Mouse (Mus musculus) urinary bladder, postnatal 10 days (tissue): Measurements from ENCODE around the gene Cfap45.

Experiments
- DNase-seq: peaks from one replicate; pipeline ENCODE4 v3.0.0; 2022; ENCODE audit warnings: low spot score

Gene Cfap45

DNA sequence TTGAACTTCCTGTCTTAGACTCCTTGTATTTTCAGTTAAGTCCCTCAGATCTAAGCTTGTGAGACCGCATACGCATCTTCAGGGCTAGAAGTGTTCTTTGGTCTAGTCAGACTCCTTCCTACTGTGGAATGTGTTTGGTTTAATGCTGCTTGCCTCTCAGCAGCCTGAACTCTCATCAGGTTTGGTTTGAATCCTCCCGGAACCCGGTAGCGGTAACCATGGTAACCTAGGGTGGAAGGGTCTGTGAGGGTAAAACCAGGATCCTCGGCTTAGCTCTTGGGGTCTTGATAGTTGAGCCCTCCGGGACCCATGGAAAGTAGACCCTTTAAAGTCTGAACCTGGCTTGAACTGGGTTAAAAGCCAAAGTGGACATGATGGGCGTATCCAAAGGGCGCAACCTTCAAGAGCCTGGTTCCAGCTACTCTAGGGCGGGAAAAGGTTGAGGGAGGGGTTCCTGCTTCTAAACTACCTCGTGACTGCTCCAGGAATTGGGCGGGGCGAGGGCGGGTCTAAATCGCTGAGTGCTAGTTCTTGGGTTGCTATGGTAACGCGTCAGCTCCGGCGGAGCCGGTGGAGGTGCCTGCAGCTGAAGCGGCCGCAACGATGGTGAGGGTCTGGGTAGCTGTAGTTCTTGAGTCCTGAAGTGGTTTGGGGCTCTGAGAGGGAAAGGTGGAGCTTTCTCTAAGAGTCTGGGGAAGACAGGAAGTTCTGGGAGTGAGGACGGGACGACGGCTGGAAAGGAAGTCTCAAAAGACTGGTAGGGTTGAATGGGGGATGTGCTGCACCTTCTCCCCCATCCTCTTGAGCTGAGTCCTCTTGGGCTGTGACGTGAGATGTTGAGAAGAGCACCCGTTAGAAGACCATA lies at the start of gene Cfap45:
Gene Cfap45, plus strand, starts transcription at position 226 of the 865 bp plus-strand sequence.
- no peak for DNase-seq

DNA sequence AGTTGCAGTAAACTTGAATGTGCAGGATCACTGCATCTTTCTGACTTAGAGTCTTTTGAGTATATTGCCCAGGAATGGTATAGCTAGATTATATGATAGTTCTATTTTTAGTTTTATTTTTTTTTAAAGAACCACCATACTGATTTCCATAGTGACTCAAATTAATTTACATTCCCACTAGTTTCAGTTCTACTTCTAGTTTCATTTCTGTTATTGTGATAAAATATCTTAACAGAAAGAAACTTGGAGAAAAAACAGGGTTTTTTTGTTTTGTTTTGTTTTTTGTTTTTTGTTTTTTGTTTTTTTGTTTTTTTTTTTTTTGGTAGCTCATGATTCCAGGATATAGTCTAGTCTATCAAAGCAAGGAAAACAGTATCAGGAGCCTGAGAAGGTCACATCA lies 47.7 kb upstream of the Cfap45 start:
- no peak for DNase-seq

DNA sequence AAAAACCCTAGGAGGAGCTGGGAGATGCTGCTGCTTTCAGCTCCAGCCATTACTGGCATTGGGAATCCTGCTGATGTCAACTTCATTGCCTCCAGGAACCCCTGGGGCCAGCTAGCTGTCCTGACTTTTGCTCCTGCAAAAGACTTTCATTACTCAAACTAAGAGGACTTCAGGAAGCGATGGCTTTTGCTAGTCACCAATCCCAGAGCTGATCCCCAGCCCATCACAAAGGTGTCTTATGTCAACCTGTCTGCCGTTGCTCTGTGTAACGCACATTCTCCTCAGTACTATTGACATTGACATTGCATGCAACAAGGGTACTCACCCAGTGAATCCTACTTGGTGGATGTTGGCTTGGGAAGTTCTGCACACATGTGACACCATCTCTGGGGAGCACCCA lies 46.4 kb upstream of the Cfap45 start:
- no peak for DNase-seq

DNA sequence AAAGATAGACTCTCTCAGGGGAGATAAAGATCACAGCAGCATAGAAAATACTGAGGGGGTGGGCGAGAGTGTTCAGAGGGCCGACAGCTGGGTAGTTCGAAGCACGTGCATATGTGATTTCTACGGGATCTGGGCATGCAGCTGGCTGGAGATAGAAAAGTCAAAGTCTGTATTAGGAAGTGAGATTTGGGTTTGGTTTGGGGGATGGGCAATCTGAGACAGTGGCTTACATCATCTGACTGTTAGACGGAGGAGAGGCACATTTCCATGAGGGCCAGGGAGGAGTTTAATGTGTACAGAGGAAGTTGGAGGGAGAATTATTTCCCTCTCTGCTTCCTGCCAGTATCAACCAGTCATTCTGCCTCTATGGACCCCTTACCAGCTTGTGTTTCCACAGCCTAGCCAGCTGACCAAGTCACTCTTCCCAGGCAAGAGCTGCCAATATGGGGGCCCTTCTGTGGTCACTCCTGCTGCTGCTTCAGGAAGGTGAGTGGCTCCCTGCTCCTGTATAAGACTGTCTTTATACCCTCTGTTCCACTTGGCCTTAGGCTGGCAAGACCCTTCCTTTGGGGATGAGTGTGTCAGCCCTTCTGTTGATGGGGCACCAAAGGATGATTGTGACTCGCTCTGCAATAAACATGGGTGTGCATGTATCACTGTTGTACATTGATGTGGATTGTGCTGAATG lies 45.4 kb upstream of the Cfap45 start, which contains the start of gene Slamf9:
Gene Slamf9, plus strand, starts transcription at position 305 of the 688 bp plus-strand sequence.
- no peak for DNase-seq

DNA sequence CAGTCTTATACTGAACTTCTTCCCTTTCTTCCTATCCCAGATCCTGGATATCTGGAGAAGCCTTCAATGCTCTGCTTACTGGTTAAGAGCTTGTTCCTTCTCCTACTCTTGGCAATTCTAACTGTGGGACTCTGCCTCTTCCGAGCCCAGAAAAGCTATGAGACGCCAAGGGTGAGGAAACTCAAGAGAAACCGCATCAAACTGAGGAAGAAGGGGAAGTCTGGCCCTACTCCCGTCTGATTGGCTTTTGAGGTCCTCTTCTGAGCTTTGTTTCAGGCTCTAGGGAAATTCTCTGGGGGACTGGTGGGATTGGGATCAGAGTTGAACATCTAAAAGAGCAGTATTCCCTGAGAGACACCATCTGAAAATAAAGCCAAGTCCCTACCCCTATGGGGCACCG lies 42.6 kb upstream of the Cfap45 start:
- DNase-seq: no peak

DNA sequence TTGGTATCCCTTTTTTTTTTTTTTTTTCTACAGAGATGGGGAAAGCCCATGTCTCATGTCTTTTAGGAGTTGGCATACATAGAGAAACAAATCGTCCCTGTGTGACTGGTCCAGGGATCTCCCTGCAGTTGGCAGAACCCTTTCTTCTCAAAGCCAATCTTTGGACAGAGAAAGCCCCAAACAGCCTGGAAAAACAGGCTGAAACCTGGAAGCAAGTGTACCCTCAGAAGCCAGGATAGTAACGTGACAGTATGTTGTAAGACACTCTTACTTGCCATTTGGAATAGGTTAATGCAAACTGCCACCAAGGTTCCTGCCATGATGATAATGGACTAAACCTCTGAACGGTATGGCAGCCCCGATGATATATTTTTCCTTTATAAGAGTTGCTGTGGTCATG lies 40.2 kb upstream of the Cfap45 start:
- no peak for DNase-seq

DNA sequence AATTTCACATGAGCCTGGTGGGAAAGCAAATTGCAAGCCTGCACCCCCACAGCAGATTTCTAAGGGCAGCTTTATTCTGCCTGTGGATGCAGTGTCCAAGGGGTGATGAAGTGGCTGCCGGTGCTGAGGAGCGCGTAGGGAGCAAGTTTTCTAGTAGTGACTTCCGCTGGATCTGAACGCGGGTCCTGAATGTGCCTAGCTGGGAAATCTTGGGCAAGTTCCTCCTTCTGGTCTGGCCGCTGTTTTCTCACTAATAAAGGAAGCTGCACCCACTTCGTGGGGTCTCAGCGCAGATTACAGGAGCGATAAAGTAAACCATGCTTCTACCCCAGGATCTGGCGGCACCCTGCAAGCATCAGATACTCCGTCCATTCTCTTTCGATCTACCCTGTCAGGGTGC lies 39.5 kb upstream of the Cfap45 start:
- no peak for DNase-seq

DNA sequence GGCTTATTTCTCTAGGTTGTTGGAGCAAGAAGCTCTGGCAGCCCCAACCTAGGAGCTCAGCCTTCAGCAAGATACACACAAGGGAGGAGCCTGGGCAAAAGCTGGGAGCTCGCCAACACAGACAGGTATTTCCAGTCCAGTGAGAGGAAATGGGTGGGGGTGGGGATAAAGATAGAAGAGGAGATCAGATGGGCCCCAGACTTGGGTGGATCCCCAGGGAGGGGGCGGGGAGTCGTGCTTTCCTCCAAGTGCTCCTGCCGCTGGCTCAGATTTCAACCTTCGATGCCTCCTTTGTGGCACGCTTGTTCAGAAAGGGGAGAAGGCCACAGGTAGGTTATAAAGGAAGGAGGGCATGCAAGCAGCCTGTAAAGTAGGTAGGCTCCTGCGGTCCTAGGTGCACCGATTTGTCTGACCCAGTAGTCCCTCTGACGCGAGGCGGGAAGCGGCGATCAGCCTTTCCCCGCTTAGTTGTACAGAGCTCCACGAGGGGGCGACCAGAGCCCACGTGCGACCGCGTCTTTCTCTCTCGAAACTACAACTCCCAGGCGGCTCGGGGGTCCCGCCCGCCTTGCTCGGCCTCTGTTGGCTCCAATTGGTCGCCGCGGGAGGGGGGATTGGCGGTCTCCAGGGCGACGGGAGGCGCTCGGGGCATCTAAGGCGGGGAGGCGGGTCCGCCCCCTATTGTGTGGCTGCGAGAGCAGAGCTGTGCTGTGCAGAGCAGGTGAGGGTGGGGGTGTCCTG lies 38.9 kb upstream of the Cfap45 start, which contains the start of gene Igsf9:
Gene Igsf9, plus strand, starts transcription at position 249 of the 741 bp plus-strand sequence.
- DNase-seq: peak; percentile 68

DNA sequence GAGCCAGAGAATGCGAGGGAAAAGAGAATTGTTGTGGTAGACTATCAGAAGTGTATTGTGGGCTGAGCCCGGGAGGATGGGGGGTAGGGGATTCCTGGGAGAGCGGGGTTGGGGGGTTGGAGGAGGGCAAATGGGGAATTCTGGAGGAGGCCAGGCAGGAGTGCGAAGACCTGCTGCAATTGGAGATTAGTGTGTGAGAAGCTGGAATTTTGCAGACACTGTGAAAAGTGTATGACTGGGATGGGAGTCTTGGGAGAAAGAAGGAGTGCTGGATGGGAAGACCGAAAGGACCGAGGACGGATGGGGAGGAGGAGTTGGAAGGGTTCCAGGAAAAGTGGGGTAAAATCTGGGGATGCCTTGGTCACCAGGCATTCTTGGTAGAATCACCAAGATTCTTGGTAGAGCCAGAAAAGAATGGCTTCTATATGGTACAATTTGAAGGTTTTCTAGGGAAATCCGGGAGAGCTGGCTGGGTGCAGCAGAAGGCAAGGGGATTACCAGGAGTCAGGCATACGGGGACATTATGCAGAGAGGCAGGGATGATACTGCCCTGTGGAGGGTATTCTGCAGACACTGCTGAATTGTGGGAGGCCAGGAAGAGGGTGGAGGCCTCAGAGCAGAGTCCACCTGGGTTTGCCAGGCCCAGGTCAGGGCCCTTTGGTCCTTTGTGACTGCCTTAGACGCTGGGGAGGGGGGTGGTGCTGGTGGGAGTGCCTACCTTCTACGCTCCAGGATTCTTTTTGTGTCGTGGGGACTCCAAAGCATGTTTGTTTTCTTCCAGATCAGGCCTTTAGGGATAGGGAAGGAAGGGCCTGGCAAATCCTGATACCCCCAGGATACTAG lies 37.9 kb upstream of the Cfap45 start:
- no peak for DNase-seq

DNA sequence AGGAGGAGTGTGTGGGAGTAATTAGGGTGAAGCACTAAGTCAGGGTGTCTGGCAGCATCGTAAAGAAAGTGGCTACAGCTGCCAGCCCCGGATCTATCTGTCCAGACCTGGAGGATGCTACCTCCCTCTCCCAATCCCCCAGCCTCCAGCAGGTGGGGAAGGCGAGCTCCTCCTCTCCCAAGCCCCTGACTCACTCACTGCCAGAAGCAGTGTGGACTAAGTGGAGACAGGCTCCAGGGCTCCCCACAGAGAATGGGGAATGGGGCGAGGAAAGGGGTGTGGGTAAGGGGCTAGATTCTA lies 37.3 kb upstream of the Cfap45 start:
- no peak for DNase-seq

DNA sequence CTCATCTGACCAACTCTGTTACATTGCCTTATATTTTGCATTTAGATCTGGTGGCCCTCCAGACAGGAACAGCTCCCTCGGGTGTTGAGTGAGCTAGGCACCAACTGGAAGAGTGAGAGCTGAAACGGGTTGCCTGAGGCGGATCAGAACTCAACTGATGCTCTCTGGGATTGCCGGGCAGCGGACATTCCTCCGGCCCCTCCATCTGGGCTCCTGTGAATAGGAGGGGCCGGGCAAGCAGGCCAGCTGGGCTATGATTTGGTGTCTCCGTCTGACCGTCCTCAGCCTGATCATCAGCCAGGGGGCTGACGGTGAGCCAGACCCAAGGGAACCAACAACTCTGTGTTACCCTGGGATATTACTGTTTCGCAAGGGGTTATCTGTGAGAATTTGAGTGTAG lies 36.4 kb upstream of the Cfap45 start:
- no peak for DNase-seq

DNA sequence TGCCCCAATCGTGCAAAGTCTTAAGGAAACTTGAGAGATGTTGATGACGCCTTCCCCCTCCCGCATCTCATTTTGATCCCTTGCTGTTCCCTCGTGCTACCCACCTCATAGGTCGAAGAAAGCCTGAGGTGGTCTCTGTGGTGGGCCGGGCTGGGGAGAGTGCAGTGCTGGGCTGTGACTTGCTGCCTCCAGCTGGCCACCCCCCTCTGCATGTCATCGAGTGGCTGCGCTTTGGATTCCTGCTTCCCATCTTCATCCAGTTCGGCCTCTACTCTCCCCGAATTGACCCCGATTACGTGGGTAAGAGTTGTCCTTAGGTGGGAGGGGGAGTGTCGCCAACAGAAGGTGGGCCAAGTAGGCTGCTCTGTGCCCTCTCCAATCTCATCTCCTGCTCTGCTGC lies 35.9 kb upstream of the Cfap45 start:
- no peak for DNase-seq

DNA sequence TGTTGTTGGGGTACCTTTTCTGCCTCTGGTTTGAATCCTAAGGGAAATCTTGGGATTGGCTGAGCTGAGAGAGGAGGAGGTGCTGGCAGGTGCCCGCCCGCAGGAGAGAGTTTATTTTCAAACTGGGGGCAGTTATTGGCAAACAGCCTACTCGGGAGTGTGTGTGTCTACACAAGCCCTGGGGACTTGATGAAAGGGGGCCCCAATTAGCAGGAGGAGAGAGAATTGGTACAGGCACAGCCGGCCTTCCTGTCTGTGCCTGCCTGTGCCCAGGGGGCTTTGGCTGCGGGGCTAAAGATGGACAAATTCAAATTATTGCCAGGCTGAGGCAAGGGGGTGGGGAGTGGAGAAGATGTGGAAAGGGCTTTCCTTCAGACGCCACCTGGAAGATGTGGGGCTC lies 34.8 kb upstream of the Cfap45 start:
- DNase-seq: no peak

DNA sequence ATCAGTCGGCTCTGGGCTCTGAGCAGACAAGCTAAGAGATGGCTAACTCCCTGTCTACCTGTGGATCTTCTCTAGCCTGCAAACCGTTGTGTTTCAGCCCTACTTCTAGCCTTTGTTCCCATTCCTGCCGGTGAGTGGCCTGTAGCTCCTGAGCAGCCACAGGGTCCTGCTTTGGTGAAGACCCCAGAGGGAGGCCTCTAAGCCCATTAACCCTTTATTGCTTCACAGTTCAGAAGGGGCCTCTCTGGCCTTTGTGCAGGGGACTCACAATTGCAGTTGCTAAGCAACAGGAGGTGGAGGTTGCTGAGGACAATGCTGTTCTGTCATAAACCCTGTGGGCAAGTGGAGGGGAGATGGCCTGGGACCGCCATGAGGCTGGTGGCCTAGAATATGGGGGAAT lies 34.4 kb upstream of the Cfap45 start:
- DNase-seq: no peak

DNA sequence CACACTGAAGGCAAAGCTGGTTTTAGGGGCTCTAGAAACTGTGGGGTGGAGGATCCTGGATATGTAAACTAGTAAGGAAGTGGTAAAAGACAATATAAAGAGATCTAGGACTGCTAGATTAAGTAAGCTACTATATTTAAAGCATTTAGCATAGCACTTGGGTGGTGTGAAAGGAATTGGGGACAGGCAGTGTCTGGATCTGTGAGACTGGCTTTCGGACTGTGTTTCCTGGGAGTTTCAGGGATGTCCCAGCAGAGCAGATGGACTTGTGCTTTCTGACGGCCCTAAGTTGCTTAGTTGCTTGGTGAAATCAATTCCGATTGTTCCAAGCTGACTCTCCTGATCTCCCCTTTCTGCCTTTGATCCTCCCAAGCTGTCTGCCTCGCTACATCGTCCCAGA lies 34.0 kb upstream of the Cfap45 start:
- no peak for DNase-seq

DNA sequence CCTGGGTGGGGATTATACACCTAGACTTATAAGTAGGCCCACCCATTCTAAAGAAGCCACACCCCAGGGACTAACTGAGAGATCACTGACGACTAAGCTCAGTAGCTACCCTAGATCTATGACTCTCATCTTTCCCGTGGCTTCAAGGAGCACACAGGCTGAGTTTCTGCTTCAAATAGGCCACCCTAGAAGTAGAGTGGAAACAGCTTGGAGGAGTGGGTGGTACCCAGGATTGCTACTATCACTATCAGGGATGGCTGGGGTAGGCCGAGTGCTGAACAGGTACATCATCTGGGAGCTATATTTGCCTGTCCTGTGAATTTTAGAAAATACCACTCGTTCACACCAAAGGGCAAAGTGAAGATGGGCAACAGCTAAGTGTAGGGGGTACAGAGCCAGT lies 32.7 kb upstream of the Cfap45 start:
- DNase-seq: no peak

DNA sequence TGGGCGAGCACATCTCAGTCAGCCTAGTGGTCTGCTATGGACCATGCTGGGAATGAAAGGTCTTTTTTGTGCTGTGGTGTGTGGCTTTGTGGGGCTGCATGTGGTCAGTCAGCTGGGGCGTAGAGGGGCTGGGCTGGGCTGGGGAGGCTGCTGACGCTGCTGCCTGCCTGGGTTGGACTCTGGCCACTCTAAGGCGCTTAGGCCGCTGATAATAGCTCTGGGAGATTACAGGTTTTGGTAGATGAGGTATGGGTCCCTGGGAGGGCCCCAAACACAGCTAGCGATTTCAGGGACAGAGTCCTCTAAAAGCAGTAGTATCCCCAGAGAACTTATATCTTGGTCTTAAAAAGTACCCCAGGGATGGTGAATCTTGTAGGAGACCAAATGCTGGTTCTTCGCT lies 31.8 kb upstream of the Cfap45 start:
- no peak for DNase-seq

DNA sequence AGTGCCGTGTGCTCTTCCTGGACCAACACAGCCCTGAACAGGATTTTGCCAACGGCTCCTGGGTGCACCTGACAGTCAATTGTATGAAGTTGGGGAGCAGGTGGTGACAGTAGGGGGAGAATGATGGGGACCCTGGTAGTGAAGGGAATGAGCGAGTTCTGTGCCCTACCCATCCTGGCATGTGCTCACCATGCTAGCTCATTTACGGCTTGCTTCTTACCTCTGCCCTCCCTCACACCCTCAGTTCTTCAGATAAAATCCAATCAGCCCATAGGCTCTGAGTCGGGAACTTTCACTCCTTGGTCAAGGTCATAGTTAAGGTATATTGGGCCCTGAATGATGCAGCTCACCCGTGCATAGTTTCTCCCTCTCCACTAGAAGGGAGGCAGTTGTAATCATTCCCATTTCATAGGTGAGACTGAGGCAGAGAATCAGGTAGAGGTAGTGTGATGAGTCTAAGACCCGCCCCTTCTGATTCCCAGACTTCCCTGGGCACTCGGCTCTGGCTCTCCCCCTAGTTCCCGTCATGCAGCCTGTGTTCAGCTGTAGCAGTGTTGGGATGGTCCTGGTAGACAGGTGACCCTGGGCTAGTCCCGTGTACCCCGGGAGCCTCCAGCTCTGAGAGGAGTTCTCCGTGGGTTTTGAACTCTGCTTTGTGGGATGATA lies 30.9 kb upstream of the Cfap45 start:
- DNase-seq: no peak

DNA sequence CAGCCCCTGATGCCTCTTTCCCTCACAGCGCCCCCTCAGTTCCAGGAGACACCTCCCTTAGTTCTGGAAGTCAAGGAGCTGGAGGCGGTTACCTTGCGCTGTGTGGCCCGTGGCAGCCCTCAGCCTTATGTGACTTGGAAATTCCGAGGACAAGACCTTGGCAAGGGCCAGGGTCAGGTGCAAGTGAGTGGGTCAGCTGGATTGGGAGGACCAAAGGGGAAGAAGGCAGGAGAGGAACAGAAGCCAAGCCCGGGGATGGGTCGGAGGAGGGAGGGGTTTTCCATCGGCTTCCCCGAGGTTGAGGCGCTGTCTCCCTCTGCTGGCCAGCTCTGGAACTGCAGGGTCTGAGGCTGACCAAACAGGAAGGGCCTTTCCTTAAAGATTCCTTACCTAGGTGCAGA lies 30.3 kb upstream of the Cfap45 start:
- peak; percentile 88 for DNase-seq

DNA sequence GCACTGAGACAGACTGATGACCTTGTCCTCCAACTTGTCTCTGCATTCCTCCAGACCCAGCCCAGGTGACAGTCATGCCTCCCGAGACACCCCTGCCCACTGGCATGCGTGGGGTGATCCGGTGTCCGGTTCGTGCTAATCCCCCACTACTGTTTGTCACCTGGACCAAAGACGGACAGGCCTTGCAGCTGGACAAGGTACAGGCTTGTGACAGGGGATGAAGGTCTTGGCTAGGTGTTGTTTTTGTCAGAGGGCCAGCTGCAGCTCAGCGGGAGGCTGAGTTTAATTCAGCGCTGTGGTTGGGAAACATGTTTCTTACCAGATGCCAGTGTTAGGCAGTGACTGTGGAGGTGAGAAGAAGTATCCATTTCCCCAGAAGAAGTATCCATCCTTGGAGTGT lies 28.6 kb upstream of the Cfap45 start:
- no peak for DNase-seq

DNA sequence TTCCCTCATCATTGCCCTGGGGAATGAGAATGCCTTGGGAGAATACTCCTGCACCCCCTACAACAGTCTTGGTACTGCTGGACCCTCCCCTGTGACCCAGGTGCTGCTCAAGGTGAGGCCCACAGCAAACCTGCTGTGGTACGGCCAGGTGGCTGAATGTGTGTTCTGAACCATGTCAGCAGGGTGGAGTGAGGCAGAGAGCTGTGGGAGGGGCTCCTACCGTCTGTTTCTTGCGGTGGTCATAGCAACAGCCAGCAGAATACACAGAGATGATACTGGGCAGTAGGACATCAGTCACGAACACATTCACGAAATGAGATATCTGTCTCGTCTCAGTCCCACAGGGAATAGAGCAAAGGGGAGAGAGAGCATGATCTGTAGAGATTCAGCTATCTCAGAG lies 27.1 kb upstream of the Cfap45 start:
- DNase-seq: no peak

DNA sequence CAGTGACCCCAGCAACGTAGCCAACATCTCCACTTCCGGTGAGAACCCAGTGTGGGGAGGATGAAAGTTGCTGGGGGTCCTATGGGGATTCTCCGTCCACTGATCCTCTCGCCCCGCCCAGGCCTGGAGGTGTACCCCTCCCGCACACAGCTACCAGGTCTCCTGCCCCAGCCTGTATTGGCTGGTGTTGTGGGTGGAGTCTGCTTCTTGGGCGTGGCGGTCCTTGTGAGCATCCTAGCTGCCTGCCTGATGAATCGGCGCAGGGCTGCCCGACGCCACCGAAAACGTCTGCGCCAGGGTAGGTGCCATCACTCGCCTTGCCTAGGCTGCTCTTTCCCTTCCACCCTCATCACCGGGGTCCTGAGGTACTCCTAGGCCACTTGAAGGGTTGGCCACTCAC lies 24.6 kb upstream of the Cfap45 start:
- no peak for DNase-seq
